Mouse (Mus musculus) neural tube, embryonic 11.5 days (tissue): ENCODE data around the gene Setd1b. TPM values are rescaled to one million over a fixed set of nuclear protein-coding genes. Genes with fewer than 3 reads are reported as not detected.

ENCODE experiments used
- ATAC-seq: fragments of 200-750 bp; cut with Nextera tagmentation; 2 replicates; pipeline ENCODE4 v1.8.0; 2017; ENCODE audit warnings: moderate number of reproducible peaks, mild to moderate bottlenecking, moderate TSS enrichment, moderate library complexity; ENCODE audit not compliant: insufficient read depth, low FRiP score, low TSS enrichment
- DNase-seq: peaks from one replicate; pipeline ENCODE4 v3.0.0-alpha.2; 2015; ENCODE audit warnings: low spot score
- H3K27ac ChIP-seq: fragments of 300-500 bp; sonication (generic); 2 replicates; pipeline ENCODE4 v1.5.1; 2014; ENCODE audit warnings: low read depth, mild to moderate bottlenecking, low read length
- H3K27me3 ChIP-seq: fragments of 300-500 bp; sonication (generic); 2 replicates; pipeline ENCODE4 v1.6.1; 2014; ENCODE audit warnings: mild to moderate bottlenecking, low read length, mixed read lengths; ENCODE audit not compliant: control insufficient read depth, insufficient read depth
- H3K36me3 ChIP-seq: fragments of 300-500 bp; sonication (generic); 2 replicates; pipeline ENCODE4 v1.6.1; 2014; ENCODE audit warnings: mild to moderate bottlenecking, low read length, moderate library complexity, mixed read lengths; ENCODE audit not compliant: control insufficient read depth, insufficient read depth
- H3K4me1 ChIP-seq: fragments of 300-500 bp; sonication (generic); 2 replicates; pipeline ENCODE4 v1.6.1; 2014; ENCODE audit warnings: low read length, mixed read lengths; ENCODE audit not compliant: control insufficient read depth, insufficient read depth
- H3K4me2 ChIP-seq: fragments of 300-500 bp; sonication (generic); 2 replicates; pipeline ENCODE4 v1.6.1; 2014; ENCODE audit warnings: low read depth, mild to moderate bottlenecking, moderate library complexity
- H3K4me3 ChIP-seq: fragments of 300-500 bp; sonication (generic); 2 replicates; pipeline ENCODE4 v1.5.1; 2014; ENCODE audit warnings: low read depth, low read length
- H3K9ac ChIP-seq: fragments of 300-500 bp; sonication (generic); 2 replicates; pipeline ENCODE4 v1.6.1; 2014; ENCODE audit warnings: mild to moderate bottlenecking, low read length
- H3K9me3 ChIP-seq: fragments of 300-500 bp; sonication (generic); 2 replicates; pipeline ENCODE4 v1.6.1; 2016; ENCODE audit warnings: low read length; ENCODE audit not compliant: control insufficient read depth
- WGBS: fragments of 180-500 bp; shearing (Covaris S2); extraction: QIAGEN DNeasy Blood & Tissue Kit; methylation state at CpG from one replicate; pipeline ENCODE4 v1.1.7; 2014; 5-methylcytosine and 5-hydroxymethylcytosine counted together
- polyA plus RNA-seq: library from polyadenylated mRNA; unstranded; fragments of >200 nt; fragmentation: Nextera tagmentation; extraction: Ambion mirVana; gene quantifications from 2 replicates; pipeline ENCODE4 v1.2.1, GENCODE M21; 2014

The Setd1b gene
- polyA plus RNA-seq, 1 experiment from 2014 or later, result 10.9 TPM

- DNase-seq (peak; percentile 40), ATAC-seq (no peak)
- H3K9me3 ChIP-seq, result no peaks in the 10 kb centered on the region
- no peak overlapping the region for H3K9ac ChIP-seq
- H3K36me3 ChIP-seq, result no peaks in the 10 kb centered on the region
- no peak overlapping the region for H3K4me2 ChIP-seq
- 33% methylated on average over 13 of the region's 13 CpGs for WGBS
- H3K4me1 ChIP-seq, result peaks cover 10% of the 10 kb centered on the region; the same call in 1 of the 2 replicates
- H3K4me3 ChIP-seq, result no peak overlapping the region
- peak overlapping the region; percentile 53; the same call in 1 of the 2 replicates for H3K27ac ChIP-seq
- no peaks in the 10 kb centered on the region for H3K27me3 ChIP-seq
These were observed 32.4 kb upstream of the Setd1b start for GRCm38 (mm10) chr5:123109452-123110203.

GRCm38 (mm10) chr5:123110296-123110721 is 31.7 kb upstream of the Setd1b start:
- Histone ChIP-seq H3K4me1 (peaks cover 11% of the 10 kb centered on the region; the same call in 1 of the 2 replicates), H3K27ac (0 out of 2 replicates have a peak overlapping the region, but pooled peaks have one; percentile 53), H3K36me3 (no peaks in the 10 kb centered on the region), H3K4me3 (no peak overlapping the region), H3K4me2 (no peak overlapping the region), H3K9me3 (no peaks in the 10 kb centered on the region), H3K27me3 (no peaks in the 10 kb centered on the region), H3K9ac (no peak overlapping the region)
- ATAC-seq (no peak), DNase-seq (no peak)
- 78% methylated on average over 13 of the region's 13 CpGs for WGBS

GRCm38 (mm10) chr5:123114109-123114508 is 27.9 kb upstream of the Setd1b start:
- Histone ChIP-seq H3K27me3 (no peaks in the 10 kb centered on the region), H3K4me2 (no peak overlapping the region), H3K4me1 (peaks cover 11% of the 10 kb centered on the region; the same call in 1 of the 2 replicates), H3K27ac (no peak overlapping the region), H3K9me3 (no peaks in the 10 kb centered on the region), H3K9ac (peak overlapping the region; percentile 14; the same call in 1 of the 2 replicates), H3K4me3 (no peak overlapping the region), H3K36me3 (no peaks in the 10 kb centered on the region)
- ATAC-seq, result no peak
- no peak for DNase-seq
- WGBS, result 38% methylated on average over 11 of the region's 11 CpGs

GRCm38 (mm10) chr5:123114924-123115323 is 27.1 kb upstream of the Setd1b start:
- no peaks in the 10 kb centered on the region for H3K27me3 ChIP-seq
- 35% methylated on average over 7 of the region's 7 CpGs for WGBS
- ATAC-seq (peak; percentile 20; the same call in 1 of the 2 replicates), DNase-seq (peak; percentile 48)
- H3K27ac ChIP-seq, result no peak overlapping the region
- peaks cover 9% of the 10 kb centered on the region; the same call in 1 of the 2 replicates for H3K4me1 ChIP-seq
- no peaks in the 10 kb centered on the region for H3K36me3 ChIP-seq
- no peak overlapping the region for H3K9ac ChIP-seq
- H3K9me3 ChIP-seq, result no peaks in the 10 kb centered on the region
- no peak overlapping the region for H3K4me3 ChIP-seq
- no peak overlapping the region for H3K4me2 ChIP-seq

GRCm38 (mm10) chr5:123116080-123116479 is 25.9 kb upstream of the Setd1b start:
- ATAC-seq (no peak), DNase-seq (no peak)
- no peak overlapping the region for H3K4me2 ChIP-seq
- H3K9ac ChIP-seq, result no peak overlapping the region
- WGBS, result 84% methylated on average over 8 of the region's 8 CpGs
- H3K27ac ChIP-seq, result no peak overlapping the region
- H3K36me3 ChIP-seq, result no peaks in the 10 kb centered on the region
- H3K4me3 ChIP-seq, result no peak overlapping the region
- H3K27me3 ChIP-seq, result no peaks in the 10 kb centered on the region
- H3K4me1 ChIP-seq, result peaks cover 9% of the 10 kb centered on the region; the same call in 1 of the 2 replicates
- H3K9me3 ChIP-seq, result no peaks in the 10 kb centered on the region

GRCm38 (mm10) chr5:123117257-123117656 is 24.7 kb upstream of the Setd1b start:
- peak; percentile 80 for DNase-seq
- Histone ChIP-seq H3K9ac (no peak overlapping the region), H3K4me2 (no peak overlapping the region), H3K9me3 (no peaks in the 10 kb centered on the region), H3K27me3 (no peaks in the 10 kb centered on the region), H3K4me1 (peaks cover 9% of the 10 kb centered on the region; the same call in 1 of the 2 replicates), H3K36me3 (no peaks in the 10 kb centered on the region), H3K4me3 (no peak overlapping the region), H3K27ac (no peak overlapping the region)
- no peak for ATAC-seq
- 15% methylated on average over 10 of the region's 10 CpGs for WGBS

- no peak overlapping the region for H3K9ac ChIP-seq
- no peaks in the 10 kb centered on the region for H3K36me3 ChIP-seq
- H3K4me2 ChIP-seq, result no peak overlapping the region
- H3K27ac ChIP-seq, result no peak overlapping the region
- H3K4me3 ChIP-seq, result no peak overlapping the region
- H3K4me1 ChIP-seq, result peaks cover 9% of the 10 kb centered on the region; the same call in 1 of the 2 replicates
- no peaks in the 10 kb centered on the region for H3K9me3 ChIP-seq
- ATAC-seq (no peak), DNase-seq (no peak)
- 82% methylated on average over 8 of the region's 8 CpGs for WGBS
- no peaks in the 10 kb centered on the region for H3K27me3 ChIP-seq
These were observed 24.2 kb upstream of the Setd1b start for GRCm38 (mm10) chr5:123117773-123118172.

GRCm38 (mm10) chr5:123118826-123119225 is 23.2 kb upstream of the Setd1b start:
- H3K9ac ChIP-seq, result no peak overlapping the region
- ATAC-seq (no peak), DNase-seq (no peak)
- no peaks in the 10 kb centered on the region for H3K36me3 ChIP-seq
- peaks cover 9% of the 10 kb centered on the region; the same call in 1 of the 2 replicates for H3K4me1 ChIP-seq
- 0 out of 2 replicates have a peak, but pooled peaks cover 2% of the 10 kb centered on the region for H3K9me3 ChIP-seq
- no peak overlapping the region for H3K27ac ChIP-seq
- WGBS, result 85% methylated on average over 10 of the region's 10 CpGs
- no peak overlapping the region for H3K4me2 ChIP-seq
- H3K4me3 ChIP-seq, result no peak overlapping the region
- H3K27me3 ChIP-seq, result no peaks in the 10 kb centered on the region
